In genomic region chr5:107260708-107261495, GRCm38 (mm10) we compare ENCODE assay signal across 16 mouse cellular contexts. TPM values are rescaled to one million over a fixed set of nuclear protein-coding genes. Genes with fewer than 3 reads are reported as not detected.
DNase-seq lines count a peak whose midpoint lies in the region; ATAC-seq lines count a peak whose summit lies in the region.
"Had no signal": no experiment of that assay in that cellular context is flagged by ENCODE, and none has a peak within 500 bp of the region (broad histone marks: within the 10 kb centered on the region; RNA-seq: fewer than 3 reads in every experiment).

No protein-coding gene starts in this region.

- no peaks in the 10 kb centered on the region for H3K9me3 ChIP-seq in liver, embryonic 12.5 days (replicated peaks)
- H3K9me3 ChIP-seq in liver, embryonic 11.5 days (ENCODE audit: control insufficient read depth, low read length): no peaks in the 10 kb centered on the region
- H3K9me3 ChIP-seq: forebrain, embryonic 12.5 days; hindbrain, embryonic 12.5 days; limb, embryonic 12.5 days; neural tube, embryonic 13.5 days had no signal

- WGBS in liver, embryonic 12.5 days (ENCODE audit: insufficient replicate concordance): 64% methylated on average over 10 of the region's 10 CpGs
- WGBS in liver, embryonic 11.5 days: 76% methylated on average over 10 of the region's 10 CpGs

- no peak overlapping the region for H3K4me3 ChIP-seq in liver, embryonic 12.5 days
- no peak overlapping the region for H3K4me3 ChIP-seq in liver, embryonic 11.5 days (ENCODE audit: low read depth, low read length)
- H3K4me3 ChIP-seq: forebrain, embryonic 12.5 days; hindbrain, embryonic 12.5 days; limb, embryonic 12.5 days; neural tube, embryonic 13.5 days had no signal

- no peak for ATAC-seq in liver, embryonic 12.5 days
- no peak for ATAC-seq in liver, embryonic 11.5 days (replicated peaks; ENCODE audit: low FRiP score)
- ATAC-seq in megakaryocyte progenitor cell, adult 5-6 weeks (replicated peaks; ENCODE audit: poor library complexity): no peak
- ATAC-seq: intestine, postnatal 0 days had no signal

- H3K4me1 ChIP-seq in liver, embryonic 12.5 days: peaks cover 56% of the 10 kb centered on the region
- peaks cover 32% of the 10 kb centered on the region for H3K4me1 ChIP-seq in liver, embryonic 11.5 days (replicated peaks; ENCODE audit: control insufficient read depth, insufficient read depth, low read length)
- H3K4me1 ChIP-seq: forebrain, embryonic 12.5 days; hindbrain, embryonic 12.5 days; neural tube, embryonic 13.5 days had no signal

- no peak overlapping the region for H3K4me2 ChIP-seq in liver, embryonic 12.5 days
- H3K4me2 ChIP-seq in liver, embryonic 11.5 days: no peak overlapping the region
- H3K4me2 ChIP-seq: forebrain, embryonic 12.5 days; hindbrain, embryonic 12.5 days; limb, embryonic 12.5 days; neural tube, embryonic 13.5 days had no signal

- no peak overlapping the region for H3K9ac ChIP-seq in liver, embryonic 12.5 days
- no peak overlapping the region for H3K9ac ChIP-seq in liver, embryonic 11.5 days (ENCODE audit: low read depth, low read length)
- H3K9ac ChIP-seq: forebrain, embryonic 12.5 days; hindbrain, embryonic 12.5 days; limb, embryonic 12.5 days; neural tube, embryonic 13.5 days had no signal

- DNase-seq in adrenal gland, adult 2 months: peak; percentile 51
- DNase-seq in adrenal gland, adult 8-10 months: no peak
- no peak for DNase-seq in liver, embryonic 11.5 days (ENCODE audit: low spot score)
- peak; percentile 70 to 73 for DNase-seq in cerebellum, postnatal 36 days
- peak; percentile 33 for DNase-seq in naive thymus-derived CD4-positive, alpha-beta T cell, adult 2 months (ENCODE audit: low read depth)
- no peak for DNase-seq in layer of hippocampus, postnatal 10 days (ENCODE audit: low spot score in 2 of 2)
- DNase-seq: kidney, postnatal 14 days; lung, adult 2 months; retina, postnatal 1 day had no signal

- H3K27ac ChIP-seq in liver, embryonic 12.5 days: 0 out of 2 replicates have a peak overlapping the region, but pooled peaks have one; percentile 6
- no peak overlapping the region for H3K27ac ChIP-seq in liver, embryonic 11.5 days (ENCODE audit: low read depth, low read length)
- H3K27ac ChIP-seq: forebrain, embryonic 12.5 days; hindbrain, embryonic 12.5 days; limb, embryonic 12.5 days; neural tube, embryonic 13.5 days had no signal

- peaks cover 31% of the 10 kb centered on the region for H3K36me3 ChIP-seq in liver, embryonic 12.5 days
- peaks cover 8% of the 10 kb centered on the region for H3K36me3 ChIP-seq in liver, embryonic 11.5 days (ENCODE audit: control insufficient read depth, insufficient read depth, low read length)
- H3K36me3 ChIP-seq: forebrain, embryonic 12.5 days; hindbrain, embryonic 12.5 days; neural tube, embryonic 13.5 days had no signal

- H3K27me3 ChIP-seq in liver, embryonic 12.5 days (replicated peaks): no peaks in the 10 kb centered on the region
- no peaks in the 10 kb centered on the region for H3K27me3 ChIP-seq in liver, embryonic 11.5 days (replicated peaks; ENCODE audit: control insufficient read depth, insufficient read depth, low read length)
- H3K27me3 ChIP-seq: hindbrain, embryonic 12.5 days; neural tube, embryonic 13.5 days had no signal

RNA-seq across cellular contexts. Expression of gene Tgfbr3, which starts 28.5 kb away (rescaled TPM):
- 100 to 1,000 TPM; 206 to 233 TPM for total RNA-seq in adrenal gland, adult 2 months (2021)
- 133 and 171 TPM in 2 replicates for polyA plus RNA-seq in adrenal gland, adult 2 months (2012; rRNA removed)
- 100 to 1,000 TPM; 217 to 303 (median 276) TPM for total RNA-seq in adrenal gland, adult 8-10 months (2022)
- polyA plus RNA-seq in liver, embryonic 12.5 days (2016; fragmentation: Nextera tagmentation; extraction: Ambion mirVana): 18.4 and 19.2 TPM in 2 replicates
- 38.2 and 39.7 TPM in 2 replicates for polyA plus RNA-seq in liver, embryonic 11.5 days (2014; fragmentation: Nextera tagmentation; extraction: Ambion mirVana)
- 10 to 100 TPM; 12.7 to 13.6 TPM for total RNA-seq in layer of hippocampus, postnatal 10 days (2021)
- 2.4 and 5.6 TPM in 2 replicates for total RNA-seq in megakaryocyte progenitor cell, adult 5-6 weeks (2015)
- 1.7 and 2.8 TPM in 2 replicates for total RNA-seq in megakaryocyte progenitor cell, adult 5-6 weeks (2017)

Comparison
In these comparisons a context has a peak if more than half of its experiments do, and no peak if none do; other contexts are left out.
1. DNase-seq: peak in adrenal gland, adult 2 months (single experiment), cerebellum, postnatal 36 days (2 of 2) and naive thymus-derived CD4-positive, alpha-beta T cell, adult 2 months (single experiment); none in adrenal gland, adult 8-10 months (single experiment), liver, embryonic 11.5 days (single experiment) and layer of hippocampus, postnatal 10 days (0 of 2).
2. RNA of gene Tgfbr3, which starts 28.5 kb away (total RNA-seq): 217 to 303 TPM in adrenal gland, adult 8-10 months and 206 to 233 TPM in adrenal gland, adult 2 months; 12.7 to 13.6 TPM in layer of hippocampus, postnatal 10 days and 1.7 to 5.6 TPM in megakaryocyte progenitor cell, adult 5-6 weeks; every median in the first group is over 10 times any median in the second.